Mouse (Mus musculus): ENCODE measurements around the gene Neurl4. TPM values are rescaled to one million over a fixed set of nuclear protein-coding genes. Genes with fewer than 3 reads are reported as not detected.

Neurl4 gene
- polyA plus RNA-seq, 1 experiment = 32.4 TPM

- H3K27me3 ChIP-seq (ENCODE audit: control insufficient read depth, insufficient read depth, low read length, poor library complexity, severe bottlenecking) = no peaks in the 10 kb centered on the region
- peak overlapping the region; percentile 11; the same call in 1 of the 2 replicates for H3K4me3 ChIP-seq (ENCODE audit: low read depth, low read length)
- H3K4me1 ChIP-seq (ENCODE audit: control insufficient read depth, insufficient read depth, low read length) = no peaks in the 10 kb centered on the region
- H3K36me3 ChIP-seq (ENCODE audit: control insufficient read depth, insufficient read depth, low read length, poor library complexity, severe bottlenecking) = peaks cover 7% of the 10 kb centered on the region; the same call in 1 of the 2 replicates
- H3K27ac ChIP-seq (ENCODE audit: insufficient read depth, low read length) = no peak overlapping the region
- H3K9me3 ChIP-seq (replicated peaks; ENCODE audit: control insufficient read depth, insufficient read depth, low read length, poor library complexity, severe bottlenecking) = no peaks in the 10 kb centered on the region
- TF ChIP-seq POLR2A (IDR thresholded peaks at IDR 0.05; ENCODE audit: insufficient read depth, low read length) (no peak), CTCF (IDR thresholded peaks at IDR 0.05; ENCODE audit: low read depth, low read length) (no peak), EP300 (IDR thresholded peaks at IDR 0.05; ENCODE audit: insufficient read depth, low read depth, low read length) (no peak)
- peak overlapping the region; percentile 69 for H3K9ac ChIP-seq (ENCODE audit: low read depth, poor library complexity, severe bottlenecking)
Observed at GRCm38 (mm10) chr11:69899870-69900269, 1.0 kb upstream of the Neurl4 start.

GRCm38 (mm10) chr11:69901406-69901846 lies 554 bp downstream of the Neurl4 start:
- H3K9ac ChIP-seq (ENCODE audit: low read depth, poor library complexity, severe bottlenecking) = peak overlapping the region; percentile 84
- H3K9me3 ChIP-seq (replicated peaks; ENCODE audit: control insufficient read depth, insufficient read depth, low read length, poor library complexity, severe bottlenecking) = no peaks in the 10 kb centered on the region
- peak overlapping the region; percentile 92 for H3K27ac ChIP-seq (ENCODE audit: insufficient read depth, low read length)
- no peaks in the 10 kb centered on the region for H3K27me3 ChIP-seq (ENCODE audit: control insufficient read depth, insufficient read depth, low read length, poor library complexity, severe bottlenecking)
- TF ChIP-seq POLR2A (IDR thresholded peaks at IDR 0.05; ENCODE audit: insufficient read depth, low read length) (no peak), EP300 (IDR thresholded peaks at IDR 0.05; ENCODE audit: insufficient read depth, low read depth, low read length) (no peak), CTCF (IDR thresholded peaks at IDR 0.05; ENCODE audit: low read depth, low read length) (no peak)
- H3K4me3 ChIP-seq (ENCODE audit: low read depth, low read length) = peak overlapping the region; percentile 92
- H3K36me3 ChIP-seq (ENCODE audit: control insufficient read depth, insufficient read depth, low read length, poor library complexity, severe bottlenecking) = peaks cover 12% of the 10 kb centered on the region; the same call in 1 of the 2 replicates
- H3K4me1 ChIP-seq (ENCODE audit: control insufficient read depth, insufficient read depth, low read length) = no peaks in the 10 kb centered on the region

- TF ChIP-seq POLR2A (IDR thresholded peaks at IDR 0.05; ENCODE audit: insufficient read depth, low read length) (no peak), EP300 (IDR thresholded peaks at IDR 0.05; ENCODE audit: insufficient read depth, low read depth, low read length) (no peak), CTCF (IDR thresholded peaks at IDR 0.05; ENCODE audit: low read depth, low read length) (no peak)
- Histone ChIP-seq H3K4me1 (ENCODE audit: control insufficient read depth, insufficient read depth, low read length) (no peaks in the 10 kb centered on the region), H3K27ac (ENCODE audit: insufficient read depth, low read length) (no peak overlapping the region), H3K36me3 (ENCODE audit: control insufficient read depth, insufficient read depth, low read length, poor library complexity, severe bottlenecking) (peaks cover 14% of the 10 kb centered on the region), H3K9me3 (replicated peaks; ENCODE audit: control insufficient read depth, insufficient read depth, low read length, poor library complexity, severe bottlenecking) (no peaks in the 10 kb centered on the region), H3K27me3 (ENCODE audit: control insufficient read depth, insufficient read depth, low read length, poor library complexity, severe bottlenecking) (no peaks in the 10 kb centered on the region), H3K9ac (ENCODE audit: low read depth, poor library complexity, severe bottlenecking) (peak overlapping the region; percentile 84), H3K4me3 (ENCODE audit: low read depth, low read length) (peak overlapping the region; percentile 78)
Observed at GRCm38 (mm10) chr11:69901993-69902392, 1.1 kb downstream of the Neurl4 start.

- Histone ChIP-seq H3K4me3 (ENCODE audit: low read depth, low read length) (no peak overlapping the region), H3K27me3 (ENCODE audit: control insufficient read depth, insufficient read depth, low read length, poor library complexity, severe bottlenecking) (no peaks in the 10 kb centered on the region), H3K36me3 (ENCODE audit: control insufficient read depth, insufficient read depth, low read length, poor library complexity, severe bottlenecking) (peaks cover 23% of the 10 kb centered on the region)
Observed at GRCm38 (mm10) chr11:69902972-69903371, 2.1 kb downstream of the Neurl4 start.

GRCm38 (mm10) chr11:69904311-69904710 lies 3.4 kb downstream of the Neurl4 start:
- Histone ChIP-seq H3K4me1 (ENCODE audit: control insufficient read depth, insufficient read depth, low read length) (no peaks in the 10 kb centered on the region), H3K4me3 (ENCODE audit: low read depth, low read length) (no peak overlapping the region), H3K36me3 (ENCODE audit: control insufficient read depth, insufficient read depth, low read length, poor library complexity, severe bottlenecking) (peaks cover 34% of the 10 kb centered on the region)

More at GRCm38 (mm10) chr11:69902972-69903371, 2.1 kb downstream of the Neurl4 start:
- H3K9ac ChIP-seq (ENCODE audit: low read depth, poor library complexity, severe bottlenecking) = peak overlapping the region; percentile 84; the same call in 1 of the 2 replicates
- H3K27ac ChIP-seq (ENCODE audit: insufficient read depth, low read length) = no peak overlapping the region
- no peaks in the 10 kb centered on the region for H3K9me3 ChIP-seq (replicated peaks; ENCODE audit: control insufficient read depth, insufficient read depth, low read length, poor library complexity, severe bottlenecking)
- TF ChIP-seq POLR2A (IDR thresholded peaks at IDR 0.05; ENCODE audit: insufficient read depth, low read length) (no peak), CTCF (IDR thresholded peaks at IDR 0.05; ENCODE audit: low read depth, low read length) (no peak), EP300 (IDR thresholded peaks at IDR 0.05; ENCODE audit: insufficient read depth, low read depth, low read length) (no peak)
- H3K4me1 ChIP-seq (ENCODE audit: control insufficient read depth, insufficient read depth, low read length) = no peaks in the 10 kb centered on the region

GRCm38 (mm10) chr11:69908645-69909044 lies 7.8 kb downstream of the Neurl4 start:
- Histone ChIP-seq H3K9me3 (replicated peaks; ENCODE audit: control insufficient read depth, insufficient read depth, low read length, poor library complexity, severe bottlenecking) (no peaks in the 10 kb centered on the region), H3K36me3 (ENCODE audit: control insufficient read depth, insufficient read depth, low read length, poor library complexity, severe bottlenecking) (peaks cover 42% of the 10 kb centered on the region), H3K27ac (ENCODE audit: insufficient read depth, low read length) (no peak overlapping the region), H3K27me3 (ENCODE audit: control insufficient read depth, insufficient read depth, low read length, poor library complexity, severe bottlenecking) (no peaks in the 10 kb centered on the region), H3K9ac (ENCODE audit: low read depth, poor library complexity, severe bottlenecking) (no peak overlapping the region), H3K4me1 (ENCODE audit: control insufficient read depth, insufficient read depth, low read length) (no peaks in the 10 kb centered on the region), H3K4me3 (ENCODE audit: low read depth, low read length) (no peak overlapping the region)
- TF ChIP-seq EP300 (IDR thresholded peaks at IDR 0.05; ENCODE audit: insufficient read depth, low read depth, low read length) (no peak), POLR2A (IDR thresholded peaks at IDR 0.05; ENCODE audit: insufficient read depth, low read length) (no peak), CTCF (IDR thresholded peaks at IDR 0.05; ENCODE audit: low read depth, low read length) (no peak)

More at GRCm38 (mm10) chr11:69904311-69904710, 3.4 kb downstream of the Neurl4 start:
- TF ChIP-seq POLR2A (IDR thresholded peaks at IDR 0.05; ENCODE audit: insufficient read depth, low read length) (no peak), CTCF (IDR thresholded peaks at IDR 0.05; ENCODE audit: low read depth, low read length) (no peak), EP300 (IDR thresholded peaks at IDR 0.05; ENCODE audit: insufficient read depth, low read depth, low read length) (no peak)
- Histone ChIP-seq H3K9ac (ENCODE audit: low read depth, poor library complexity, severe bottlenecking) (no peak overlapping the region), H3K27me3 (ENCODE audit: control insufficient read depth, insufficient read depth, low read length, poor library complexity, severe bottlenecking) (no peaks in the 10 kb centered on the region), H3K27ac (ENCODE audit: insufficient read depth, low read length) (no peak overlapping the region), H3K9me3 (replicated peaks; ENCODE audit: control insufficient read depth, insufficient read depth, low read length, poor library complexity, severe bottlenecking) (no peaks in the 10 kb centered on the region)
